Mouse (Mus musculus) embryonic facial prominence, embryonic 14.5 days (tissue): ENCODE measurements at regions not wholly inside any gene's neighbourhood (a gene's known extent, or its start where the extent isn't known, plus 50 kb on each side); places are given as distances from the start of the nearest gene placed in this dataset.

Experiments used
- ATAC-seq: fragments of 200-750 bp; cut with Nextera tagmentation; 2 replicates; pipeline ENCODE4 v1.8.0; 2017; ENCODE audit warnings: low read depth, moderate number of reproducible peaks, moderate TSS enrichment
- DNase-seq: peaks from one replicate; pipeline ENCODE4 v3.0.0-alpha.2; 2015; ENCODE audit warnings: low spot score
- H3K27ac ChIP-seq: fragments of 300-500 bp; sonication (generic); replicated peaks from 2 replicates; pipeline ENCODE4 v1.5.1; 2014; ENCODE audit warnings: low read depth, mild to moderate bottlenecking, low read length, moderate library complexity
- H3K27me3 ChIP-seq: fragments of 300-500 bp; sonication (generic); replicated peaks from 2 replicates; pipeline ENCODE4 v1.6.1; 2014; ENCODE audit warnings: low read length; ENCODE audit not compliant: control insufficient read depth, insufficient read depth
- H3K36me3 ChIP-seq: fragments of 300-500 bp; sonication (generic); 2 replicates; pipeline ENCODE4 v1.6.1; 2014; ENCODE audit warnings: low read length, mixed read lengths; ENCODE audit not compliant: control insufficient read depth, insufficient read depth
- H3K4me1 ChIP-seq: fragments of 300-500 bp; sonication (generic); 2 replicates; pipeline ENCODE4 v1.6.1; 2014; ENCODE audit warnings: antibody characterized with exemption, low read length; ENCODE audit not compliant: control insufficient read depth, insufficient read depth
- H3K4me2 ChIP-seq: fragments of 300-500 bp; sonication (generic); 2 replicates; pipeline ENCODE4 v1.6.1; 2014; ENCODE audit warnings: low read depth, mild to moderate bottlenecking, low read length, moderate library complexity, mixed read lengths
- H3K4me3 ChIP-seq: fragments of 300-500 bp; sonication (generic); 2 replicates; pipeline ENCODE4 v1.5.1; 2014; ENCODE audit warnings: low read depth, mild to moderate bottlenecking, low read length
- H3K9ac ChIP-seq: fragments of 300-500 bp; sonication (generic); 2 replicates; pipeline ENCODE4 v1.6.1; 2014; ENCODE audit warnings: low read depth, mild to moderate bottlenecking, low read length, moderate library complexity, mixed read lengths
- H3K9me3 ChIP-seq: fragments of 300-500 bp; sonication (generic); 2 replicates; pipeline ENCODE4 v1.6.1; 2016; ENCODE audit warnings: low read length; ENCODE audit not compliant: control insufficient read depth
- WGBS: fragments of 180-500 bp; shearing (Covaris S2); extraction: QIAGEN DNeasy Blood & Tissue Kit; methylation state at CpG from one replicate; pipeline ENCODE4 v1.1.7; 2014; 5-methylcytosine and 5-hydroxymethylcytosine counted together

GRCm38 (mm10) chr2:63920997-63921396, 176.8 kb downstream of the Fign start:
- no peaks in the 10 kb centered on the region for H3K4me1 ChIP-seq
- no peaks in the 10 kb centered on the region for H3K27me3 ChIP-seq
- WGBS = 12% methylated on average over 3 of the region's 3 CpGs
- no peak overlapping the region for H3K9ac ChIP-seq
- DNase-seq (peak; percentile 83), ATAC-seq (peak; percentile 77)
- H3K4me2 ChIP-seq = peak overlapping the region; percentile 11; the same call in 1 of the 2 replicates
- H3K27ac ChIP-seq = no peak overlapping the region
- H3K9me3 ChIP-seq = no peaks in the 10 kb centered on the region
- no peak overlapping the region for H3K4me3 ChIP-seq
- H3K36me3 ChIP-seq = no peaks in the 10 kb centered on the region

DNA sequence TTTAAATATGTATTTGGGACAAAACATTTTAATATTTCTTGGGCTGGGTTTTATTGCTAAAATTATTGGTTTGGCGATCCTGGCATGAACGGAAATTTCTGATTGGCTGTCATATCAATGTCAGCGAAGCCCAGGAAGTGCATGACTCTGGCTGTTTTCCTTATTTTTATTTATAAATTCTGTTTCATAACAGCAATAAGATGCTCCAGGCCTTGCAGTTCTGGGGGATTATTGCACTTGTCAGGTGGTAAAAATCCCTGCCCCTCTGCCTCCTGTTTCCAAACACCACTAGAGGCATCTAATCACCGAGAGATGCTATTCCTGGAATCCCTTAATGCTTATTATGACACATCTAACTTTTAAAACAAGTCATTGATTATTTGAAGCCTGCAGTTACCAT, 177.8 kb downstream of the Fign start:
- no peak overlapping the region for H3K4me3 ChIP-seq
- no peak overlapping the region for H3K4me2 ChIP-seq
- H3K4me1 ChIP-seq = no peaks in the 10 kb centered on the region
- ATAC-seq (no peak), DNase-seq (no peak)
- no peak overlapping the region for H3K27ac ChIP-seq
- 81% methylated on average over 4 of the region's 4 CpGs for WGBS
- no peak overlapping the region for H3K9ac ChIP-seq
- no peaks in the 10 kb centered on the region for H3K9me3 ChIP-seq
- no peaks in the 10 kb centered on the region for H3K27me3 ChIP-seq
- no peaks in the 10 kb centered on the region for H3K36me3 ChIP-seq

GRCm38 (mm10) chr2:63900644-63901043, 197.2 kb downstream of the Fign start:
- DNase-seq = peak; percentile 7
- Histone ChIP-seq H3K27me3 (no peaks in the 10 kb centered on the region), H3K9ac (no peak overlapping the region), H3K4me2 (no peak overlapping the region), H3K27ac (no peak overlapping the region), H3K9me3 (no peaks in the 10 kb centered on the region), H3K4me1 (no peaks in the 10 kb centered on the region), H3K36me3 (no peaks in the 10 kb centered on the region), H3K4me3 (no peak overlapping the region)
- ATAC-seq = no peak

DNA sequence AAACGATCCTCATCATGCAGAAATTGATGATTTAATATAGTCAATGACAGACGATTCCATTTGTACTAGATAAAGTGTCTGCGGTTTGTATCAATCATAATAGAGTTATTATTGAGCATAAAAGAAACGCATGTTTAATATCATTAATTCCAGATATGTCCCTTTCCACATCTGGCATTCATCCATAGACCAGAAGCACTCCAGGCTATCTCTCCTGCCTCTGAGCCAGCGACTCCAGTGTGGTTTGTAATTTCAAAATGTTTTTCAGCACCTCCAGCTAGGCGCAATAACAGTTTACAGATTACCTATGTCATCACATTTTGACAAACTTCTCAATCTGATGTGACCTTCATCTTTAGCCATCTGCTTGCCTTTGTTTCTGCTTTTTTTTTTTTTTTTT, 219.4 kb downstream of the Fign start:
- Histone ChIP-seq H3K36me3 (no peaks in the 10 kb centered on the region), H3K4me1 (peaks cover 3% of the 10 kb centered on the region; the same call in 1 of the 2 replicates), H3K9me3 (no peaks in the 10 kb centered on the region), H3K27me3 (no peaks in the 10 kb centered on the region), H3K4me2 (no peak overlapping the region), H3K27ac (no peak overlapping the region), H3K9ac (no peak overlapping the region), H3K4me3 (no peak overlapping the region)
- 39% methylated on average over 6 of the region's 6 CpGs for WGBS
- DNase-seq = no peak
- no peak for ATAC-seq

GRCm38 (mm10) chr2:63877387-63877786, 220.5 kb downstream of the Fign start:
- Histone ChIP-seq H3K27me3 (no peaks in the 10 kb centered on the region), H3K4me2 (no peak overlapping the region)

DNA sequence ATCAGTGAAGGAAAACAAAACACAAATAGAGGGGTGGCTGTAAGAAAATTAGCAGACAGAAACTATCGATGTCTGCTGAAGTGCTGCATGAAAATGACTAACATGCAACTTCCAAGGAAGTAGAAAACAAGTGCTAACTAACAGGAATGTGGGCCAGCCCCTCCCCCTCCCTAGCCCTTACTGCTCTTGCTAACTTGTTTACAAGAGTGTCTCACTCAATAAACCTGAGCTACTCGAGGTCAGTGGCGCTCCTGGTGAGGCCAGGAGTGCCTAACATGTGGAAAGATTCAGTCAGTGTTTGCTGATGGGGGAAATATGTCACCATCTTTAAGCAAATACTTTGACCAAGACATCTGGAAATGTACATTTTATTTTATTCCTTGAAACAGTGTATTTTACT, 221.5 kb downstream of the Fign start:
- ATAC-seq (no peak), DNase-seq (no peak)
- WGBS = 8% methylated on average over 3 of the region's 3 CpGs
- Histone ChIP-seq H3K27me3 (no peaks in the 10 kb centered on the region), H3K9me3 (no peaks in the 10 kb centered on the region), H3K4me2 (no peak overlapping the region), H3K4me3 (no peak overlapping the region), H3K27ac (no peak overlapping the region), H3K4me1 (peaks cover 3% of the 10 kb centered on the region; the same call in 1 of the 2 replicates), H3K36me3 (no peaks in the 10 kb centered on the region), H3K9ac (no peak overlapping the region)

More at GRCm38 (mm10) chr2:63877387-63877786, 220.5 kb downstream of the Fign start:
- H3K36me3 ChIP-seq = no peaks in the 10 kb centered on the region
- H3K4me1 ChIP-seq = peaks cover 3% of the 10 kb centered on the region; the same call in 1 of the 2 replicates
- H3K27ac ChIP-seq = no peak overlapping the region
- H3K9ac ChIP-seq = no peak overlapping the region
- ATAC-seq = no peak
- H3K4me3 ChIP-seq = no peak overlapping the region
- H3K9me3 ChIP-seq = no peaks in the 10 kb centered on the region
- no peak for DNase-seq

DNA sequence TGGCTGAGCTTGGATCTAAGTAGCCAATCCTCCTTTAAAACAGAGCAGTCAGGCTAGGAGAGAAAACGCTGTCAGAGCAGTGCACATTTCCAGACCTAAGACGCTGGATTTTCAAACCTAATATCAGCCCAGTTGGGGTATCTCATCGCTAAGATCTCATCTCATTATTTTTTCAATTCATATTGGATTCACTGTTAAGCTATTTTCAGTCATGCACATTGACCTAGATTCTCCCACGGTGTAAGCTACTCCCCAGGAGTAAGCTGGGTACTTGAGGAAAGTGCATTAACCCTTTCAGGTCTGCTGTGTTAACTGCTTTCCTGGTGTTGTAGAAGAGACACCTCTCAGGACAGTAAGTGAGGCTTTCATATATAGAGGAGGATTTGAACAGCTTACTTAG, 222.7 kb downstream of the Fign start:
- no peaks in the 10 kb centered on the region for H3K9me3 ChIP-seq
- H3K36me3 ChIP-seq = no peaks in the 10 kb centered on the region
- no peak overlapping the region for H3K9ac ChIP-seq
- no peak overlapping the region for H3K4me2 ChIP-seq
- H3K4me3 ChIP-seq = no peak overlapping the region
- 27% methylated on average over 4 of the region's 4 CpGs for WGBS
- DNase-seq (no peak), ATAC-seq (no peak)
- peaks cover 3% of the 10 kb centered on the region; the same call in 1 of the 2 replicates for H3K4me1 ChIP-seq
- H3K27me3 ChIP-seq = 0 out of 2 replicates have a peak, but pooled peaks cover 4% of the 10 kb centered on the region
- no peak overlapping the region for H3K27ac ChIP-seq

GRCm38 (mm10) chr2:63866524-63866923, 231.3 kb downstream of the Fign start:
- WGBS = 64% methylated on average over 8 of the region's 8 CpGs
- Histone ChIP-seq H3K36me3 (no peaks in the 10 kb centered on the region), H3K4me2 (no peak overlapping the region), H3K27ac (no peak overlapping the region), H3K4me1 (peaks cover 3% of the 10 kb centered on the region; the same call in 1 of the 2 replicates), H3K9ac (no peak overlapping the region), H3K4me3 (no peak overlapping the region), H3K9me3 (no peaks in the 10 kb centered on the region), H3K27me3 (0 out of 2 replicates have a peak, but pooled peaks cover 7% of the 10 kb centered on the region)
- DNase-seq (no peak), ATAC-seq (no peak)

- Histone ChIP-seq H3K4me3 (no peak overlapping the region), H3K4me1 (no peaks in the 10 kb centered on the region), H3K27me3 (no peaks in the 10 kb centered on the region; the same call in 1 of the 2 replicates), H3K9me3 (no peaks in the 10 kb centered on the region), H3K36me3 (no peaks in the 10 kb centered on the region), H3K27ac (no peak overlapping the region), H3K4me2 (no peak overlapping the region), H3K9ac (no peak overlapping the region)
- no peak for ATAC-seq
- WGBS = 81% methylated on average over 3 of the region's 3 CpGs
- no peak for DNase-seq
These were observed 236.0 kb downstream of the Fign start for GRCm38 (mm10) chr2:63861821-63862220.
